Mouse (Mus musculus) layer of hippocampus, postnatal 14 days (tissue): ENCODE results near the gene Nabp2. TPM values are rescaled to one million over a fixed set of nuclear protein-coding genes. Genes with fewer than 3 reads are reported as not detected.

Experiments
- DNase-seq, 2 experiments: peaks; one replicate each; pipeline ENCODE4 v3.0.0; 2021 to 2022; ENCODE audit warnings: low spot score in 2 of 2, mixed read lengths in 1 of 2
- total RNA-seq, 2 experiments: library from RNA; stranded (reverse); gene quantifications; 2 replicates each; pipeline ENCODE4 v1.2.3; 2021

Gene Nabp2
- total RNA-seq, 2 experiments from 2014 or later: 94.5 TPM

- no peak for DNase-seq
Observed at GRCm38 (mm10) chr10:128390366-128390765, 20.9 kb downstream of the Nabp2 start.

GRCm38 (mm10) chr10:128389570-128389969, 21.7 kb downstream of the Nabp2 start:
- DNase-seq: no peak

GRCm38 (mm10) chr10:128388941-128389340, 22.4 kb downstream of the Nabp2 start:
- DNase-seq: no peak

DNA sequence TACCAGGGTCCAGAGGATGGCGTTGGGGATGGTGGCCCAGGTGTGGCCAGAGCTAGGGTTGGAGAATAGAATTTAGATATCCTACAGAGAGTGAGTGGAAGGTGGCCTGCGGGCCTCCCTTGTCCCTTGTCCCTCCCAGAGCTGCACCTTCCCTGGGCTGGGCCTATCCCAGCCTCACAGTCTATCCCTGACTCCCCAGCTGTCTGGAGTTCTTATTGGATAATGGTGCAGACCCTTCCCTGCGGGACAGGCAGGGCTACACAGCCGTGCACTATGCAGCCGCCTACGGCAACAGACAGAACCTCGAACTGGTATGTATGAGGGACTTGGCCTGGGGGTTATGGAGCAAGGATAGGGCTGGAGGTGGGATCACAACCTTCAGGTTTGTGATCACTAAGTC, 25.4 kb downstream of the Nabp2 start:
- DNase-seq: no peak

- DNase-seq: no peak
Observed at GRCm38 (mm10) chr10:128382482-128382881, 28.8 kb downstream of the Nabp2 start.

DNA sequence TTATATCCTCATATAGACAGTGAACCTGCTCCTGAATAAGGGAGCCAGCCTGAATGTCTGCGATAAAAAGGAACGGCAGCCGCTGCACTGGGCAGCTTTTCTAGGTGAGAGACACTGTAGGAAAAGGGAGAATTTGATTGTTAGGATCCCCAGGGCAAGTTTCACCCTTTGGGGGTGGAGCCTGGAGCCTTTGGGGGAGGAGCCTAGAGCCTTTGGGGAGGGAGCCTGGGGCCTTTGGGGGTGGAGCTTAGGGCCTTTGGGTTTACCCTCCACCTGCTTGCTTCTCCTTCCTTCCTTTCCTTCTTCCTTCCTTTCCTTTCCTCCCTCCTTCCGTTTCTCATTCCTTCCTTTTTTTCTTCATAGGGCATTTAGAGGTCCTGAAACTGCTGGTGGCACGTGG, 30.7 kb downstream of the Nabp2 start:
- no peak for DNase-seq

- no peak for DNase-seq
Observed at GRCm38 (mm10) chr10:128379260-128379659, 32.0 kb downstream of the Nabp2 start.

DNA sequence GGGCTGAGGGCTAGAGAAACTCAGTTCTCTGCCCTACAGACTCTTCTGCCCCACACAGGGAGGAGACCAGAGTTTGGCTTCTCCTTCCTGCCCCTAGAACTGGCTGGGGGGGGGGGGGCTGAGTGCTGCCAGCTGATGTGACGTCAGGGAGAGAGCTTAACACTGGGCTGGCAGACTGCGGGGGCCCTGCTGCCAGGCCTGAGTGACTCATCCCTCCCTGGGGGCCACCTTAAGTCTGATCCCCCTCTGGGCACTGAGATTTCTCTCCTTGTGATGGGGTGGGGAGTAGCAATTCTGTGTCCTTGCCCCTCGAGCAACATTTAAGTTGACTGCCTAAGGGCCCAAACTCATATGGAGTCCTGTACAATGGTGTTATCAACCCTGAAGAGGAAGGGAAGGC, 32.8 kb downstream of the Nabp2 start:
- no peak for DNase-seq

GRCm38 (mm10) chr10:128377940-128378448, 33.3 kb downstream of the Nabp2 start:
- DNase-seq: no peak

DNA sequence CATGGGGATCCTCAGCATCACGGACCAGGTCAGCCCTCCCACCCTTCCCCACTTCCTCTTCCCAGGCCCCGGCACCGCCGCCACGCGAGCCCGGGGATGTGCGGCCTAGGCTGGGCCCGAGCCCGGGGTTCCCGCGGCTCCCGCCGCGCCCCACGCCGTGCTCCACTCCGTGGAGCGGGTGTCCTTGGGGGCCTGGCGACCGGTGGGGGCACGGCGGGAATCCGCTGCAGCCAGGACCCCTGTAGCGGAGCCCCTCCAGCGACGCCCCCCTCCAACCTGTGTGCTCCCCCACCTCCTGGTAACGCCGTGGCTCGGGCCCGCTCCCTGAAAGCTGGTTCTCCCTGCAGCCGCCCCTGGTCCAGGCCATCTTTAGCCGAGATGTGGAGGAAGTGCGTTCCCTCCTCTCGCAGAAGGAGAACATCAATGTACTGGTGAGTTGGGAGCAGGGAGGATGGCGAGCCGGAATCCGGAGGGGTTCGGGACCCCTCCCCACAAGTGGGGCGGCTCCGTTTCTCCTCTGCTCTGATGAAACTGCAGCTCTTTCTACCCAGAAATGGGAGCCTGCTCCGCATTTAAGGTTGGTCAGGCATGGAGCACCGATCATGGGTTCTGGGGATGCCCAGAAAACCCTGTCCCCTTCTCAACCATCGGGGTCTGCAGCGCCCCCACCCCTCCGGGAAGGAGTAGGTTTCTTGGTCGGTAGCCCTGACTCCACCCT, 33.9 kb downstream of the Nabp2 start:
- DNase-seq: peak in 1 of 2 experiments; percentile 52

DNA sequence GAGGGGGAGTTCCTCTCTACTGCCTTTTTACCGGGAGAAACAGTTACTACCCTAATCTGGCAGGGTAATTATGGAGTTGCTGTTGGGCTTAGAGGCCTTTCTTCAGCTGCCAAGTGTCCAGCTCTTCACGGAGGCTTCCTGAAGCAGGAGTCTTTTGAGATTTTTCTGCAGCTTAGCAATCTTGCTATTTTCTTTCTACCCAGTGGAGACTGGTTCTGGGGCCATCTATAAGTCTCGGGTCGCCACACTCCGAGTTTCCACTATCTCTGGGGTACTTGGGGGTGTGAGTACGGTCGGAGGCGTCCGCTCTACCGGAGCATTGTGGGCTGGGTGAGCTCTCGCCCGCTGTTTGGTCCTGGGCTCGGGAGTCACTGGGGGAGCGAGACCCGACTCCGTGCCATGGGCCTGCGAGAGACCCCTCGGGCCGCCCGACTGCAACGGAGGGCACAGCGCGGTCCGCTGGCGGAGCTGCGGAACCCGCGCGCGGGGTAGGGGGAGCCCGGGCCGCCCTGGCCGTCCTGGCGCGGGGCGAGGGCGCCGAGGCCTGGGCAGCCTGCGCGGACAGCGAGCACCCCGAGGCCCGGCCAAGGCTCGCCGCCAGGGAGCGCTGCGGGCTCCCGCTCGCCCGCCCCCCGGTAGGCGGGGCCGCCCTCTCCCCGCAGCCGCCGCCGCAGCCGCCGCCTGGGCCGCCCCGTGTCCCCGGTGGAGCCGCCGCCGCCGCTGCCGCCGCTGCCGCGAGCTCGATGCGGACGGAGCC, 34.7 kb downstream of the Nabp2 start, which contains the start of gene Ankrd52:
Ankrd52 (plus strand) TSS at position 661 of the 757 bp plus-strand sequence.
- DNase-seq: peak; percentile 73 to 84

GRCm38 (mm10) chr10:128376099-128376454, 35.2 kb downstream of the Nabp2 start:
- no peak for DNase-seq

GRCm38 (mm10) chr10:128374393-128374792, 36.9 kb downstream of the Nabp2 start:
- no peak for DNase-seq

DNA sequence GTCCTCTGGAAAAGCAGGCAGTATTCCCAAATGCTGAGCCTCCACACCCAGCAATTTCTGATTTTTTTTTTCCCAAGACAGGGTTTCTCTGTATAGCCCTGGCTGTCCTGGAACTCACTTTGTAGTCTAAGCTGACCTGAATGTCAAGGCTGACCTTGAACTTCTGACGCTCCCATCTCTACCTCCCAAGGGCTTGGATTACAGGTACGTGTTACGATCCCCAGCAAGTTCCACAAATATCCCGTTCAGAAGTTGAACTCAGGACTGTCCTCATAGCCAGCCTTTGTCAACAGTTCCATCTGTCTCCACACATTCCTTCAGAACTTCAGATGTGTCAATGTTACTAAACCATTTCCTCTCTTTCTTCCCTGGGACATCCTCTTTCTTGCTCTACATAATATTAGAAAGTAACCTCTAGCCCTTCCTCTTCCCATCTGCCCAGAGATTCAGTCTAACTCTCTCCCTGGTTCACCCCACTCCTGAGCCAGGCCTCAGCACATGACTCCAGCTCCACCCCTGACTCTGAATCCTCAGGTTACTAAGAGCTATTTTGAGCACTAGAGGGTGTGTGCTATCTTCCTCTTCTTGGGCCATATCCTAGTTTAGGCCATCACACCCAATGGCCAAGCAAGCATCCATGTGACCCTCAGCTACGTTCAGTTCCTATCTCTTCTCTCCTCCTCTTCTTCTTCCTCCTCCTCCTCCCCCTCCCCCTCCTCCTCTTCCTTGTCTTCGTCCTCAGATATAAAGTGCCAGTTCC, 38.1 kb downstream of the Nabp2 start:
- no peak for DNase-seq

GRCm38 (mm10) chr10:128372142-128372541, 39.1 kb downstream of the Nabp2 start:
- no peak for DNase-seq

DNA sequence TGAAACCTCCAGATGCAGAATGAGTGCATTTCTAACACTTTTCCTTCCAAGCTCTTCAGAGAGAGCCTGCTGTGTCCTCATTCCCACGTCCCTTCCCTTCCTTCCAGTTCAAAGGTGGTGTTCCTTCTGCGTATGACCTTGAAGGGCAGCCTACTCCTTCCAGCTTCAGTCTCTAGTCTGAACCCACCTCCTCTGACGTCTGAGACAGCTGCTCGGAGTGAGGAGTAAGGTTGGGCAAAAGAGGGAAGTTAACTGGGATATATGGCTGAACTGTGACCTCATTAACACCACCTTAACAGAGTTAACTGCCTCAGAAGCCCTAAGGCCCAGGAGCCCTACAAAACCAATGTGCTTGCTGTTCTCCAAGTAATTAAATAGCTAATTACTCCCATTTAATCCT, 40.7 kb downstream of the Nabp2 start:
- no peak for DNase-seq

GRCm38 (mm10) chr10:128370021-128370420, 41.3 kb downstream of the Nabp2 start:
- DNase-seq: no peak

DNA sequence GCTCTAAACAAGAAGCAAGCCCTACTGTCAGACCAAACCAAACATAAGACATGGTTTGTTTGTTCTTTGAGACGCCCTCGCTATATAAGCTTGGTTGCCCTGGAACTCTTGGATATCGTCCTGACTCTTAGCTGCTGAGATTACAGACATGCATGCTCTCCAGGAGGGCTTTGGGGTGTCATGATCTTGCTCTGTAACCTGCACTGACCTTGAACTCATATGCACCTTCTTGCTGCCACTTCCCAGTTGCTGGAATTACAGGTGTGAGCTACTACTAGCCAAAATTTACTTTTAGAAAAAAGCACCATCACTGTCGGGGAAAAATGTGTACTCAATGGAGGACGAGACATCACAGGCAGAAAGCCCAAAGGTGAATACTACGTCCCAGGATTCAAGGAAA, 41.7 kb downstream of the Nabp2 start:
- no peak for DNase-seq

GRCm38 (mm10) chr10:128369218-128369543, 42.1 kb downstream of the Nabp2 start:
- DNase-seq: no peak

DNA sequence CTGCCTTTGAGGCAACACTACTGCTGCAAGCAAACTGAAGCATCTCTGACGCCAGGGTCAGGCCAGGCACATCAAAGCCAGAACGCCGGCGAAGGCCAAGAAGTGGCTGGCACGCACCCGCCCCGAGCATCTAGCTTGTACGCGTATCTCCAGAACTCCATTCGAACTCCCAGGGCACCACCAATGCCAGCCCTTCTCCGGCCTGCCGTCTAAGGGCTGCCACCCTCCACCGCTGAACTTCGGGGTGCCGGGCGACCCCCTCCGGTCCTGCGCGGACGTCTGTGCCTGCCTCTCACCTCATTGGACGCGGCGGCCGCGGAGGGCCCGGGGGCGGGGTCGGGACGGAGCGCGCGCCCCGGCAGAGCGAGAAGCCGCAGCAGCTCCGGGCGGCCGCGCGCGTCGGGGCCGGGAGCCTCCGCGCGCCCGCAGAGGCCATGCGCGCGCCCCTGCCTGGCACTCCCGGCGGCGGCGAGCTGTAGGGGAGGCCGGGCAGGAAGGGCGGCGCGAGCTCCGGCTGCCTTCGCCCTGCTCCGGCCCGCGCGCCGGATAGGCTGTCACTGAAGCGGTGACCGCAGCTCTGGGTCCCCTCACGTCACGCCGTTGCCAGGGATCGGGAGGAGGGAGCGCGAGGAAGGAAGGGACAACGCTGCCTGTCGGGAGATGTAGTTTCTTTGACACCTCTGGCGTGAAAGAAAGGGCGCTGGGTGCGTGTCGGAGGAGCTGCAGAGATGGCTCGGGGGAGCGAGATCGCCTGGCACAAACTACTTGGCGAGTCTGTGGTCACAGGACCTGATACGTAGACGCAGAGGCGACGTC, 42.7 kb downstream of the Nabp2 start, which contains the start of gene Coq10a:
Coq10a (minus strand) TSS at position 596 of the 816 bp plus-strand sequence.
- DNase-seq: peak; percentile 87 to 95

- peak in 1 of 2 experiments; percentile 21 for DNase-seq
Observed at GRCm38 (mm10) chr10:128367899-128368401, 43.3 kb downstream of the Nabp2 start.
